Mouse (Mus musculus): ENCODE results near the gene Steap3. TPM values are rescaled to one million over a fixed set of nuclear protein-coding genes. Genes with fewer than 3 reads are reported as not detected.

Steap3 gene
- polyA plus RNA-seq, 2 experiments: 38.8 to 39.1 TPM

- Histone ChIP-seq H3K4me3 (ENCODE audit: insufficient read depth in 1 of 2, low read depth in 2 of 2, low read length in 2 of 2) (no peak overlapping the region), H3K4me1 (replicated peaks; ENCODE audit: control insufficient read depth in 2 of 2, insufficient read depth in 2 of 2, low read length in 1 of 2) (0 out of 4 replicates have a peak, but pooled peaks cover 0 to 1% of the 10 kb centered on the region in 2 experiments), H3K27ac (no peak overlapping the region)
Measured at GRCm38 (mm10) chr1:120243987-120244386, 28.5 kb downstream of the Steap3 start.

GRCm38 (mm10) chr1:120237068-120237467 is 35.4 kb downstream of the Steap3 start:
- no peaks in the 10 kb centered on the region for H3K27me3 ChIP-seq (ENCODE audit: control insufficient read depth, insufficient read depth, low read length)
- H3K36me3 ChIP-seq (replicated peaks; ENCODE audit: control insufficient read depth, insufficient read depth, low read depth): peaks cover 76% of the 10 kb centered on the region
- no peak overlapping the region for H3K4me2 ChIP-seq (ENCODE audit: low read depth)
- H3K4me1 ChIP-seq (replicated peaks; ENCODE audit: control insufficient read depth in 2 of 2, insufficient read depth in 2 of 2, low read length in 1 of 2): peaks cover 0 to under 1% of the 10 kb centered on the region in 2 experiments; a peak in 1 of 4 replicates
- ATAC-seq (ENCODE audit: insufficient read depth) (no peak), DNase-seq (ENCODE audit: low read depth in 3 of 3, low spot score in 3 of 3) (no peak)
- 55% methylated on average over 1 of the region's 1 CpGs for WGBS (ENCODE audit: insufficient replicate concordance)
- no peak overlapping the region for H3K27ac ChIP-seq
- H3K4me3 ChIP-seq (ENCODE audit: insufficient read depth in 1 of 2, low read depth in 2 of 2, low read length in 2 of 2): no peak overlapping the region
- H3K9me3 ChIP-seq (ENCODE audit: control insufficient read depth, low read length): no peaks in the 10 kb centered on the region
- H3K9ac ChIP-seq (replicated peaks): no peak overlapping the region
- TF ChIP-seq EP300 (IDR thresholded peaks at IDR 0.05; ENCODE audit: low read depth): no peak
- peak; percentile 55 for TF ChIP-seq CTCF (IDR thresholded peaks at IDR 0.05; ENCODE audit: low read depth)

More at GRCm38 (mm10) chr1:120243987-120244386, 28.5 kb downstream of the Steap3 start:
- Histone ChIP-seq H3K9ac (replicated peaks) (no peak overlapping the region), H3K36me3 (replicated peaks; ENCODE audit: control insufficient read depth, insufficient read depth, low read depth) (peaks cover 59% of the 10 kb centered on the region), H3K9me3 (ENCODE audit: control insufficient read depth, low read length) (no peaks in the 10 kb centered on the region), H3K27me3 (ENCODE audit: control insufficient read depth, insufficient read depth, low read length) (no peaks in the 10 kb centered on the region), H3K4me2 (ENCODE audit: low read depth) (no peak overlapping the region)
- no peak for DNase-seq (ENCODE audit: low read depth in 3 of 3, low spot score in 3 of 3)
- TF ChIP-seq EP300 (IDR thresholded peaks at IDR 0.05; ENCODE audit: low read depth): no peak
- TF ChIP-seq CTCF (IDR thresholded peaks at IDR 0.05; ENCODE audit: low read depth): peak; percentile 40
- ATAC-seq (ENCODE audit: insufficient read depth): no peak
- 83% methylated on average over 11 of the region's 11 CpGs for WGBS (ENCODE audit: insufficient replicate concordance)

- H3K27ac ChIP-seq: no peak overlapping the region
- no peaks in the 10 kb centered on the region for H3K27me3 ChIP-seq (ENCODE audit: control insufficient read depth, insufficient read depth, low read length)
- no peaks in the 10 kb centered on the region for H3K9me3 ChIP-seq (ENCODE audit: control insufficient read depth, low read length)
- no peak overlapping the region for H3K4me2 ChIP-seq (ENCODE audit: low read depth)
- peaks cover 76% of the 10 kb centered on the region for H3K36me3 ChIP-seq (replicated peaks; ENCODE audit: control insufficient read depth, insufficient read depth, low read depth)
- 85% methylated on average over 14 of the region's 14 CpGs for WGBS (ENCODE audit: insufficient replicate concordance)
- peaks cover 6 to 7% of the 10 kb centered on the region in 2 experiments for H3K4me1 ChIP-seq (replicated peaks; ENCODE audit: control insufficient read depth in 2 of 2, insufficient read depth in 2 of 2, low read length in 1 of 2)
- H3K4me3 ChIP-seq (ENCODE audit: insufficient read depth in 1 of 2, low read depth in 2 of 2, low read length in 2 of 2): no peak overlapping the region
- ATAC-seq (ENCODE audit: insufficient read depth) (no peak), DNase-seq (ENCODE audit: low read depth in 3 of 3, low spot score in 3 of 3) (no peak)
- no peak for TF ChIP-seq CTCF (IDR thresholded peaks at IDR 0.05; ENCODE audit: low read depth)
- TF ChIP-seq EP300 (IDR thresholded peaks at IDR 0.05; ENCODE audit: low read depth): no peak
- no peak overlapping the region for H3K9ac ChIP-seq (replicated peaks)
Measured at GRCm38 (mm10) chr1:120236424-120236823, 36.1 kb downstream of the Steap3 start.

GRCm38 (mm10) chr1:120235631-120236215 is 36.8 kb downstream of the Steap3 start:
- Histone ChIP-seq H3K9me3 (ENCODE audit: control insufficient read depth, low read length) (no peaks in the 10 kb centered on the region), H3K4me2 (ENCODE audit: low read depth) (no peak overlapping the region), H3K4me3 (ENCODE audit: insufficient read depth in 1 of 2, low read depth in 2 of 2, low read length in 2 of 2) (no peak overlapping the region), H3K4me1 (replicated peaks; ENCODE audit: control insufficient read depth in 2 of 2, insufficient read depth in 2 of 2, low read length in 1 of 2) (peaks cover 12 to 13% of the 10 kb centered on the region in 2 experiments), H3K27me3 (ENCODE audit: control insufficient read depth, insufficient read depth, low read length) (no peaks in the 10 kb centered on the region), H3K9ac (replicated peaks) (no peak overlapping the region), H3K36me3 (replicated peaks; ENCODE audit: control insufficient read depth, insufficient read depth, low read depth) (peaks cover 73% of the 10 kb centered on the region), H3K27ac (no peak overlapping the region)
- no peak for TF ChIP-seq CTCF (IDR thresholded peaks at IDR 0.05; ENCODE audit: low read depth)
- TF ChIP-seq EP300 (IDR thresholded peaks at IDR 0.05; ENCODE audit: low read depth): no peak
- DNase-seq (ENCODE audit: low read depth in 3 of 3, low spot score in 3 of 3) (no peak), ATAC-seq (ENCODE audit: insufficient read depth) (no peak)
- WGBS (ENCODE audit: insufficient replicate concordance): 83% methylated on average over 6 of the region's 6 CpGs

GRCm38 (mm10) chr1:120232170-120232569 is 40.3 kb downstream of the Steap3 start:
- Histone ChIP-seq H3K9ac (replicated peaks) (0 out of 2 replicates have a peak overlapping the region, but pooled peaks have one; percentile 9), H3K4me2 (ENCODE audit: low read depth) (no peak overlapping the region; the same call in 1 of the 2 replicates), H3K4me1 (replicated peaks; ENCODE audit: control insufficient read depth in 2 of 2, insufficient read depth in 2 of 2, low read length in 1 of 2) (peaks cover 12 to 17% of the 10 kb centered on the region in 2 experiments), H3K9me3 (ENCODE audit: control insufficient read depth, low read length) (no peaks in the 10 kb centered on the region), H3K4me3 (ENCODE audit: insufficient read depth in 1 of 2, low read depth in 2 of 2, low read length in 2 of 2) (no peak overlapping the region), H3K27me3 (ENCODE audit: control insufficient read depth, insufficient read depth, low read length) (no peaks in the 10 kb centered on the region), H3K27ac (no peak overlapping the region), H3K36me3 (replicated peaks; ENCODE audit: control insufficient read depth, insufficient read depth, low read depth) (peaks cover 74% of the 10 kb centered on the region)
- no peak for ATAC-seq (ENCODE audit: insufficient read depth)
- 79% methylated on average over 6 of the region's 6 CpGs for WGBS (ENCODE audit: insufficient replicate concordance)
- DNase-seq (ENCODE audit: low read depth in 3 of 3, low spot score in 3 of 3): no peak
- TF ChIP-seq CTCF (IDR thresholded peaks at IDR 0.05; ENCODE audit: low read depth): no peak
- TF ChIP-seq EP300 (IDR thresholded peaks at IDR 0.05; ENCODE audit: low read depth): no peak
